Mouse (Mus musculus) hindbrain, embryonic 14.5 days (tissue): ENCODE data around the gene Gpr3. TPM values are rescaled to one million over a fixed set of nuclear protein-coding genes. Genes with fewer than 3 reads are reported as not detected.

Experiments used
- ATAC-seq: fragments of 200-750 bp; cut with Nextera tagmentation; 2 replicates; pipeline ENCODE4 v1.8.0; 2017; ENCODE audit warnings: moderate number of reproducible peaks, mild to moderate bottlenecking, moderate TSS enrichment, moderate library complexity; ENCODE audit not compliant: low FRiP score
- DNase-seq: peaks from one replicate; pipeline ENCODE4 v3.0.0-alpha.2; 2015; ENCODE audit warnings: low spot score
- H3K27ac ChIP-seq: fragments of 300-500 bp; sonication (generic); 2 replicates; pipeline ENCODE4 v1.5.1; 2014; ENCODE audit warnings: mild to moderate bottlenecking, moderate library complexity
- H3K27me3 ChIP-seq: fragments of 300-500 bp; sonication (generic); 2 replicates; pipeline ENCODE4 v1.6.1; 2014; ENCODE audit warnings: mild to moderate bottlenecking, low read length, mixed read lengths; ENCODE audit not compliant: control insufficient read depth, insufficient read depth
- H3K36me3 ChIP-seq: fragments of 300-500 bp; sonication (generic); replicated peaks from 2 replicates; pipeline ENCODE4 v1.6.1; 2014; ENCODE audit not compliant: control insufficient read depth, insufficient read depth
- H3K4me1 ChIP-seq: fragments of 300-500 bp; sonication (generic); replicated peaks from 2 replicates; pipeline ENCODE4 v1.6.1; 2014; ENCODE audit warnings: antibody characterized with exemption, low read length, mixed read lengths; ENCODE audit not compliant: control insufficient read depth, insufficient read depth
- H3K4me2 ChIP-seq: fragments of 300-500 bp; sonication (generic); replicated peaks from 2 replicates; pipeline ENCODE4 v1.6.1; 2014; ENCODE audit warnings: mild to moderate bottlenecking, moderate library complexity
- H3K4me3 ChIP-seq: fragments of 300-500 bp; sonication (generic); replicated peaks from 2 replicates; pipeline ENCODE4 v1.5.1; 2014; ENCODE audit warnings: mild to moderate bottlenecking, low read length
- H3K9ac ChIP-seq: fragments of 300-500 bp; sonication (generic); 2 replicates; pipeline ENCODE4 v1.6.1; 2014
- H3K9me3 ChIP-seq: fragments of 300-500 bp; sonication (generic); 2 replicates; pipeline ENCODE4 v1.6.1; 2016; ENCODE audit warnings: low read length; ENCODE audit not compliant: control insufficient read depth
- WGBS: fragments of 180-500 bp; shearing (Covaris S2); extraction: QIAGEN DNeasy Blood & Tissue Kit; methylation state at CpG from one replicate; pipeline ENCODE4 v1.1.7; 2014; 5-methylcytosine and 5-hydroxymethylcytosine counted together
- polyA plus RNA-seq: library from polyadenylated mRNA; unstranded; fragments of >200 nt; fragmentation: Nextera tagmentation; extraction: Ambion mirVana; gene quantifications from 2 replicates; pipeline ENCODE4 v1.2.1, GENCODE M21; 2014

The Gpr3 gene
- polyA plus RNA-seq, 1 experiment from 2014 or later = 1.5 TPM

- no peak overlapping the region for H3K4me3 ChIP-seq
- peak overlapping the region; percentile 12 for H3K27ac ChIP-seq
- no peak for ATAC-seq
- WGBS = 23% methylated on average over 7 of the region's 7 CpGs
- H3K9ac ChIP-seq = no peak overlapping the region
- DNase-seq = no peak
- H3K4me1 ChIP-seq = peaks cover 36% of the 10 kb centered on the region
- H3K27me3 ChIP-seq = peaks cover 3% of the 10 kb centered on the region; the same call in 1 of the 2 replicates
- H3K36me3 ChIP-seq = no peaks in the 10 kb centered on the region
- H3K9me3 ChIP-seq = no peaks in the 10 kb centered on the region
- no peak overlapping the region for H3K4me2 ChIP-seq
Measured at GRCm38 (mm10) chr4:133204379-133204778, 8.0 kb downstream of the Gpr3 start.

- no peak for DNase-seq
- H3K4me2 ChIP-seq = no peak overlapping the region
- H3K27me3 ChIP-seq = peaks cover 2% of the 10 kb centered on the region; the same call in 1 of the 2 replicates
- no peak for ATAC-seq
- peaks cover 40% of the 10 kb centered on the region for H3K4me1 ChIP-seq
- peak overlapping the region; percentile 25; the same call in 1 of the 2 replicates for H3K9ac ChIP-seq
- H3K4me3 ChIP-seq = no peak overlapping the region
- WGBS = 55% methylated on average over 3 of the region's 3 CpGs
- no peaks in the 10 kb centered on the region for H3K36me3 ChIP-seq
- H3K9me3 ChIP-seq = no peaks in the 10 kb centered on the region
- no peak overlapping the region for H3K27ac ChIP-seq
Measured at GRCm38 (mm10) chr4:133203591-133203990, 8.7 kb downstream of the Gpr3 start.

GRCm38 (mm10) chr4:133202254-133202653 is 10.1 kb downstream of the Gpr3 start:
- H3K9me3 ChIP-seq = no peaks in the 10 kb centered on the region
- no peaks in the 10 kb centered on the region for H3K27me3 ChIP-seq
- DNase-seq (no peak), ATAC-seq (no peak)
- H3K4me1 ChIP-seq = peaks cover 53% of the 10 kb centered on the region
- WGBS = 97% methylated on average over 3 of the region's 3 CpGs
- H3K36me3 ChIP-seq = no peaks in the 10 kb centered on the region
- no peak overlapping the region for H3K4me2 ChIP-seq
- H3K27ac ChIP-seq = no peak overlapping the region
- H3K9ac ChIP-seq = no peak overlapping the region
- H3K4me3 ChIP-seq = no peak overlapping the region

- no peak overlapping the region for H3K4me3 ChIP-seq
- H3K4me2 ChIP-seq = no peak overlapping the region
- peak overlapping the region; percentile 69 for H3K27ac ChIP-seq
- peaks cover 5% of the 10 kb centered on the region for H3K36me3 ChIP-seq
- ATAC-seq (no peak), DNase-seq (peak; percentile 61)
- H3K4me1 ChIP-seq = peaks cover 63% of the 10 kb centered on the region
- H3K9ac ChIP-seq = no peak overlapping the region
- H3K9me3 ChIP-seq = no peaks in the 10 kb centered on the region
- 68% methylated on average over 8 of the region's 8 CpGs for WGBS
- no peaks in the 10 kb centered on the region for H3K27me3 ChIP-seq
Measured at GRCm38 (mm10) chr4:133201006-133201771, 11.1 kb downstream of the Gpr3 start.

- no peak for DNase-seq
- Histone ChIP-seq H3K36me3 (peaks cover 12% of the 10 kb centered on the region), H3K4me2 (no peak overlapping the region), H3K9ac (0 out of 2 replicates have a peak overlapping the region, but pooled peaks have one; percentile 9), H3K27me3 (no peaks in the 10 kb centered on the region), H3K4me3 (no peak overlapping the region), H3K27ac (peak overlapping the region; percentile 69), H3K9me3 (no peaks in the 10 kb centered on the region), H3K4me1 (peaks cover 67% of the 10 kb centered on the region)
- 32% methylated on average over 21 of the region's 21 CpGs for WGBS
- no peak for ATAC-seq
Measured at GRCm38 (mm10) chr4:133200343-133200742, 12.0 kb downstream of the Gpr3 start.

DNA sequence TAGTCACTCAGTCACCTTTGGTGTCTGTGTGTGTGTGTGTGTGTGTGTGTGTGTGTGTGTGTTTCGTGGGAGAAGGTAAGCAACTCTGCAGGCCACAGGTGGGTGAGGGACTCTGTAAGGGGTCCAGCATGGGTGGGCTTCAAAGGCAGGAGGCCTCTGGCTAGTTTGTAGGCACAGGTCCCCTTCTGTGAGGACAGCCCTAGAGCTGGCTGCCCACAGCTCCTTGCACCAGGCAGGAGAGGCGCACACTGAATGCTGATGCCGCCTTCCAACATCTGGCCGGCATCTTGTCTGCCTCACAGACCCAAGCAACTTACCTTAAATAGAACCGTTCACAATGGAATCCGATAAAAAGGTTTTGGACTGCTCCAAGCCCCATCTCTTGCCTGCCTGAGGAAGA is 12.6 kb downstream of the Gpr3 start:
- WGBS = 69% methylated on average over 6 of the region's 6 CpGs
- Histone ChIP-seq H3K27me3 (no peaks in the 10 kb centered on the region), H3K27ac (peak overlapping the region; percentile 69; the same call in 1 of the 2 replicates), H3K9me3 (no peaks in the 10 kb centered on the region), H3K4me2 (no peak overlapping the region), H3K36me3 (peaks cover 12% of the 10 kb centered on the region), H3K9ac (0 out of 2 replicates have a peak overlapping the region, but pooled peaks have one; percentile 9), H3K4me1 (peaks cover 65% of the 10 kb centered on the region), H3K4me3 (no peak overlapping the region)
- DNase-seq (no peak), ATAC-seq (no peak)

GRCm38 (mm10) chr4:133198337-133199180 is 13.8 kb downstream of the Gpr3 start:
- 0 out of 2 replicates have a peak, but pooled peaks have one; percentile 5 for ATAC-seq
- 16% methylated on average over 19 of the region's 19 CpGs for WGBS
- no peak overlapping the region for H3K4me3 ChIP-seq
- H3K27me3 ChIP-seq = no peaks in the 10 kb centered on the region
- H3K36me3 ChIP-seq = peaks cover 13% of the 10 kb centered on the region
- H3K27ac ChIP-seq = peak overlapping the region; percentile 86
- H3K4me1 ChIP-seq = peaks cover 55% of the 10 kb centered on the region
- H3K9me3 ChIP-seq = no peaks in the 10 kb centered on the region
- peak; percentile 47 for DNase-seq
- H3K4me2 ChIP-seq = no peak overlapping the region
- H3K9ac ChIP-seq = peak overlapping the region; percentile 21

- Histone ChIP-seq H3K4me1 (peaks cover 52% of the 10 kb centered on the region), H3K9ac (peak overlapping the region; percentile 21; the same call in 1 of the 2 replicates), H3K36me3 (peaks cover 19% of the 10 kb centered on the region), H3K4me3 (no peak overlapping the region), H3K27me3 (no peaks in the 10 kb centered on the region), H3K4me2 (no peak overlapping the region), H3K9me3 (no peaks in the 10 kb centered on the region), H3K27ac (peak overlapping the region; percentile 86)
- ATAC-seq (peak; percentile 26), DNase-seq (peak; percentile 47)
- WGBS = 15% methylated on average over 13 of the region's 13 CpGs
Measured at GRCm38 (mm10) chr4:133197801-133198286, 14.5 kb downstream of the Gpr3 start.

DNA sequence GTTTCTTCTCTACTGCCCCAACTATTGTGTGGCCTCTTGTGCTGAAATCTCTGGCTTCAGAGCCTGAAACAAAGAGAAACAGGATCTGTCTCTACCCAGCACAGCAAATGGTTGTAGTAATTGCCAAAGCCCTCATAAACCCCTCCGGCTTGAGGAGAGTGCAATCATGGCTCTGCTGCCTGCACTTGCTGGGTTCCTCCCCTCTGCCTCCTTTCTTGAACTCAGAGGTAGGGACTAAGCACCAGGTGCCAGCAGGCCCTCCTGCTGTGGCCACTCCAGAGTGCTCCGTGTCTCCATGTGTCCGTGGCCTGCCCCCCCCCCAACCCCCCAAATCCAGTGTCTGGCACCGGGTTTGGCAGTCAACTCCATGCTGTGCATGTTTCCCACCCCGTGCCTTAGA is 15.0 kb downstream of the Gpr3 start:
- H3K36me3 ChIP-seq = peaks cover 22% of the 10 kb centered on the region
- ATAC-seq = peak; percentile 10; the same call in 1 of the 2 replicates
- H3K27ac ChIP-seq = peak overlapping the region; percentile 86
- peak; percentile 55 for DNase-seq
- peak overlapping the region; percentile 41; the same call in 1 of the 2 replicates for H3K9ac ChIP-seq
- H3K4me1 ChIP-seq = peaks cover 52% of the 10 kb centered on the region
- H3K4me3 ChIP-seq = no peak overlapping the region
- WGBS = 15% methylated on average over 5 of the region's 5 CpGs
- H3K4me2 ChIP-seq = no peak overlapping the region
- H3K9me3 ChIP-seq = no peaks in the 10 kb centered on the region
- H3K27me3 ChIP-seq = no peaks in the 10 kb centered on the region
